18 mouse cellular contexts compared by ENCODE assay signal in the genomic region with DNA sequence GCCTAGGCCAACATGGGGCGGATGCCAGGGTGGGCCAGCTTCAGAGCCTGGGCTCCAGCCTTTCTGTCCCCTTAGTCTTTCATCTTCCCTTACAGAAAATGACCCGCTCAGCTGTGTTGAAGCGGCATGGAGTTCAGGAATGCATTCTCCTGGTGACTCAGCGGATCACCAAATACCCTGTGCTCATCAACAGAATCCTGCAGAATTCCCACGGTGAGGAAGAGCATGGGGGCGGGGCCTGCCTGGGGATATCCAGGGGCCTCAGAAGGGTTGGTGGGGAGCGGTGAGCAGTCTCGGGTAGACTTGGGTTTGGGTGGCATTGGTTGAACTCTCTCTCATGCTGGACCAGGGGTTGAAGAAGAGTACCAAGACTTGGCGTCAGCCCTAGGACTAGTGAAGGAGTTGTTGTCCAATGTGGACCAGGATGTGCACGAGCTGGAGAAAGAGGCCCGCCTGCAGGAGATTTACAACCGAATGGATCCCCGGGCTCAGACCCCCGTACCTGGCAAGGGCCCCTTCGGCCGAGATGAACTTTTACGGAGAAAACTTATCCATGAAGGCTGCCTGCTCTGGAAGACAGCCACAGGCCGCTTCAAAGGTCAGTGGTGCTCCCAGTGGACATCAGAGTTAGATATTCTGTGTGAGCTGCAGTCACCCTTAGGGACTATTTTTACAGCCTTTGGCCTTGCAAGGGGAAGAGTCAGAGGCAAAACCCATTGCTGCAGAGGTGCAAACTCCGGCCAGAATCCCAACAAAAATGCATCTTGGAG. TPM values are rescaled to one million over a fixed set of nuclear protein-coding genes. Genes with fewer than 3 reads are reported as not detected.
DNase-seq lines count a peak whose midpoint lies in the region; ATAC-seq and TF ChIP-seq lines count a peak whose summit lies in the region.
"Had no signal": no experiment of that assay in that cellular context is flagged by ENCODE, and none has a peak within 500 bp of the region (broad histone marks: within the 10 kb centered on the region; RNA-seq: fewer than 3 reads in every experiment).

No protein-coding gene starts in this region.

- intact Hi-C loops in left cerebral cortex, postnatal 36 days (cut with DNase I): no loop called here

- peak overlapping the region; percentile 67 for H3K27ac ChIP-seq in heart, embryonic 11.5 days (ENCODE audit: low read depth, low read length)
- H3K27ac ChIP-seq in kidney, postnatal 0 days: peak overlapping the region; percentile 31; the same call in 1 of the 2 replicates
- no peak overlapping the region for H3K27ac ChIP-seq in forebrain, postnatal 0 days (ENCODE audit: low read depth, low read length)
- H3K27ac ChIP-seq: hindbrain, postnatal 0 days; lung, embryonic 15.5 days had no signal

- no peaks in the 10 kb centered on the region for H3K9me3 ChIP-seq in heart, embryonic 11.5 days (replicated peaks; ENCODE audit: control insufficient read depth, low read length)
- H3K9me3 ChIP-seq in E14TG2a.4 (ENCODE audit: low read length): no peaks in the 10 kb centered on the region
- no peaks in the 10 kb centered on the region for H3K9me3 ChIP-seq in kidney, postnatal 0 days (replicated peaks; ENCODE audit: low read length)
- H3K9me3 ChIP-seq in forebrain, postnatal 0 days (ENCODE audit: low read length): no peaks in the 10 kb centered on the region
- H3K9me3 ChIP-seq: lung, embryonic 15.5 days had no signal

- DNase-seq in heart, postnatal 4 days: no peak
- DNase-seq in brain, adult 2 months (ENCODE audit: low read depth, low spot score): peak; percentile 52
- no peak for DNase-seq in kidney, postnatal 0 days (ENCODE audit: low spot score)
- no peak for DNase-seq in right cerebral cortex, postnatal 25 days
- DNase-seq in left cerebral cortex, postnatal 36 days (ENCODE audit: low spot score in 2 of 2): no peak
- DNase-seq in forebrain, postnatal 0 days: no peak
- DNase-seq: cerebellum, adult 18-20 months; right cerebral cortex, postnatal 14 days had no signal

- H3K4me1 ChIP-seq in heart, embryonic 11.5 days (ENCODE audit: control insufficient read depth, insufficient read depth, low read length): peaks cover 29% of the 10 kb centered on the region
- peaks cover 64% of the 10 kb centered on the region for H3K4me1 ChIP-seq in E14TG2a.4 (replicated peaks; ENCODE audit: low read depth, low read length)
- no peaks in the 10 kb centered on the region for H3K4me1 ChIP-seq in kidney, postnatal 0 days (replicated peaks; ENCODE audit: insufficient read depth, low read length)
- H3K4me1 ChIP-seq in forebrain, postnatal 0 days (ENCODE audit: insufficient read depth): no peaks in the 10 kb centered on the region

- WGBS in heart, embryonic 11.5 days (ENCODE audit: insufficient replicate concordance): 88% methylated on average over 19 of the region's 19 CpGs
- 84% methylated on average over 19 of the region's 19 CpGs for WGBS in kidney, postnatal 0 days
- WGBS in forebrain, postnatal 0 days: 94% methylated on average over 19 of the region's 19 CpGs

- ATAC-seq in heart, embryonic 11.5 days (replicated peaks; ENCODE audit: insufficient number of reproducible peaks, low FRiP score, low TSS enrichment): no peak
- ATAC-seq in kidney, postnatal 0 days (replicated peaks; ENCODE audit: low FRiP score, low read depth): no peak
- no peak for ATAC-seq in forebrain, postnatal 0 days
- ATAC-seq: hindbrain, postnatal 0 days had no signal

- no peak for TF ChIP-seq CTCF in E14TG2a.4 (conservative IDR thresholded peaks at IDR 0.05; ENCODE audit: low read length)
- TF ChIP-seq CTCF in kidney, postnatal 0 days (IDR thresholded peaks at IDR 0.05; ENCODE audit: low read depth): no peak
- TF ChIP-seq CTCF in forebrain, postnatal 0 days (IDR thresholded peaks at IDR 0.05; ENCODE audit: low read depth): no peak

- no peak overlapping the region for H3K4me3 ChIP-seq in heart, embryonic 11.5 days (ENCODE audit: low read depth, low read length)
- peak overlapping the region; percentile 13; the same call in 1 of the 2 replicates for H3K4me3 ChIP-seq in E14TG2a.4 (replicated peaks; ENCODE audit: low read length)
- H3K4me3 ChIP-seq in kidney, postnatal 0 days (replicated peaks; ENCODE audit: low read depth, low read length): no peak overlapping the region
- no peak overlapping the region for H3K4me3 ChIP-seq in forebrain, postnatal 0 days (ENCODE audit: low read depth, low read length)
- H3K4me3 ChIP-seq: lung, embryonic 15.5 days had no signal

- H3K36me3 ChIP-seq in heart, embryonic 11.5 days (ENCODE audit: control insufficient read depth, insufficient read depth, low read length): peaks cover 70% of the 10 kb centered on the region
- H3K36me3 ChIP-seq in E14TG2a.4 (ENCODE audit: insufficient read depth, low read length): peaks cover 99% of the 10 kb centered on the region
- H3K36me3 ChIP-seq in kidney, postnatal 0 days (ENCODE audit: insufficient read depth, low read length): peaks cover 75% of the 10 kb centered on the region
- H3K36me3 ChIP-seq in forebrain, postnatal 0 days (ENCODE audit: insufficient read depth): peaks cover 89% of the 10 kb centered on the region

- H3K4me2 ChIP-seq in heart, embryonic 11.5 days: no peak overlapping the region
- no peak overlapping the region for H3K4me2 ChIP-seq in kidney, postnatal 0 days (ENCODE audit: low read length)
- no peak overlapping the region for H3K4me2 ChIP-seq in forebrain, postnatal 0 days (ENCODE audit: low read depth)
- H3K4me2 ChIP-seq: liver, embryonic 11.5 days; lung, embryonic 15.5 days had no signal

- no peaks in the 10 kb centered on the region for H3K27me3 ChIP-seq in heart, embryonic 11.5 days (ENCODE audit: control insufficient read depth, insufficient read depth, low read length)
- H3K27me3 ChIP-seq in E14TG2a.4 (ENCODE audit: insufficient read depth, low read length): no peaks in the 10 kb centered on the region
- H3K27me3 ChIP-seq in kidney, postnatal 0 days (ENCODE audit: insufficient read depth, low read length): no peaks in the 10 kb centered on the region
- H3K27me3 ChIP-seq in forebrain, postnatal 0 days (ENCODE audit: insufficient read depth, low read length): no peaks in the 10 kb centered on the region
- H3K27me3 ChIP-seq: lung, embryonic 15.5 days had no signal

- no peak overlapping the region; the same call in 1 of the 2 replicates for H3K9ac ChIP-seq in heart, embryonic 11.5 days (ENCODE audit: low read depth, low read length)
- no peak overlapping the region for H3K9ac ChIP-seq in kidney, postnatal 0 days (ENCODE audit: low read depth, low read length)
- no peak overlapping the region for H3K9ac ChIP-seq in forebrain, postnatal 0 days
- H3K9ac ChIP-seq: lung, embryonic 15.5 days had no signal

RNA-seq across cellular contexts. Expression of a gene that starts 17.3 kb away (rescaled TPM):
- polyA plus RNA-seq in heart, embryonic 11.5 days (2014; fragmentation: Nextera tagmentation; extraction: Ambion mirVana): not detected in 2 replicates
- under 1 TPM in 1 of 2 experiments, not detected in 1; 0.20 TPM for total RNA-seq in heart, postnatal 4 days (2021)
- polyA plus RNA-seq in kidney, postnatal 0 days (2015; fragmentation: Nextera tagmentation; extraction: Ambion mirVana): not detected in 2 replicates
- not detected for total RNA-seq in left cerebral cortex, postnatal 36 days (2021)
- total RNA-seq in forebrain, postnatal 0 days (2014; rRNA removed): not detected in 2 replicates
- not detected in 2 replicates for polyA plus RNA-seq in forebrain, postnatal 0 days (2015; fragmentation: Nextera tagmentation; extraction: Ambion mirVana)
- total RNA-seq: heart, adult 18-20 months; hindbrain, postnatal 0 days; left cerebral cortex, postnatal 14 days; megakaryocyte-erythroid progenitor cell, adult 5-6 weeks; neutrophil, adult 5-6 weeks had no signal
- polyA plus RNA-seq: hindbrain, postnatal 0 days; liver, embryonic 11.5 days; lung, embryonic 15.5 days; thymus, postnatal 0 days had no signal

RNA-seq across cellular contexts. Expression of a gene that starts 29.9 kb away (rescaled TPM):
- polyA plus RNA-seq in heart, embryonic 11.5 days (2014; fragmentation: Nextera tagmentation; extraction: Ambion mirVana): 91.4 and 102 TPM in 2 replicates
- 100 to 1,000 TPM; 104 to 109 TPM for total RNA-seq in heart, postnatal 4 days (2021)
- polyA plus RNA-seq in kidney, postnatal 0 days (2015; fragmentation: Nextera tagmentation; extraction: Ambion mirVana): 53.7 and 65.4 TPM in 2 replicates
- 100 to 1,000 TPM; 250 to 281 TPM for total RNA-seq in left cerebral cortex, postnatal 36 days (2021)
- total RNA-seq in forebrain, postnatal 0 days (2014; rRNA removed): 78.8 and 82.2 TPM in 2 replicates
- 37.1 and 66.7 TPM in 2 replicates for polyA plus RNA-seq in forebrain, postnatal 0 days (2015; fragmentation: Nextera tagmentation; extraction: Ambion mirVana)

RNA-seq across cellular contexts. Expression of a gene that starts 49.9 kb away (rescaled TPM):
- 68.2 and 69.8 TPM in 2 replicates for polyA plus RNA-seq in heart, embryonic 11.5 days (2014; fragmentation: Nextera tagmentation; extraction: Ambion mirVana)
- total RNA-seq in heart, postnatal 4 days (2021): 10 to 100 TPM; 44.9 to 49.2 TPM
- 71.4 and 72.1 TPM in 2 replicates for polyA plus RNA-seq in kidney, postnatal 0 days (2015; fragmentation: Nextera tagmentation; extraction: Ambion mirVana)
- total RNA-seq in left cerebral cortex, postnatal 36 days (2021): 10 to 100 TPM; 42.4 to 63.2 TPM
- total RNA-seq in forebrain, postnatal 0 days (2014; rRNA removed): 80.4 and 93.3 TPM in 2 replicates
- polyA plus RNA-seq in forebrain, postnatal 0 days (2015; fragmentation: Nextera tagmentation; extraction: Ambion mirVana): 45.9 and 55.1 TPM in 2 replicates
